Mouse (Mus musculus): Measurements from ENCODE around the gene Specc1. TPM values are rescaled to one million over a fixed set of nuclear protein-coding genes. Genes with fewer than 3 reads are reported as not detected.

Specc1 gene
- polyA plus RNA-seq, 1 experiment = 2.1 TPM

GRCm38 (mm10) chr11:62022718-62023493, 66.3 kb downstream of the Specc1 start:
- no peak for TF ChIP-seq POLR2A (IDR thresholded peaks at IDR 0.05; ENCODE audit: control insufficient read depth, extremely low read depth, insufficient read depth, low read length, poor library complexity)
- no peak for TF ChIP-seq CTCF (IDR thresholded peaks at IDR 0.05; ENCODE audit: borderline replicate concordance, control insufficient read depth, extremely low read depth, insufficient read depth, low read length, poor library complexity)
- Histone ChIP-seq H3K4me3 (ENCODE audit: control insufficient read depth, insufficient read depth, low read length) (no peak overlapping the region), H3K36me3 (ENCODE audit: control insufficient read depth, insufficient read depth, low read length) (no peaks in the 10 kb centered on the region), H3K27me3 (ENCODE audit: control insufficient read depth, insufficient read depth, low read length) (no peaks in the 10 kb centered on the region), H3K27ac (ENCODE audit: control insufficient read depth, insufficient read depth, low read length) (no peak overlapping the region), H3K4me1 (replicated peaks; ENCODE audit: control insufficient read depth, insufficient read depth, low read length) (no peaks in the 10 kb centered on the region)
- WGBS = 92% methylated on average over 8 of the region's 8 CpGs
- no peak for DNase-seq

- no peaks in the 10 kb centered on the region for H3K27me3 ChIP-seq (ENCODE audit: control insufficient read depth, insufficient read depth, low read length)
- H3K4me3 ChIP-seq (ENCODE audit: control insufficient read depth, insufficient read depth, low read length) = no peak overlapping the region
- DNase-seq = no peak
- 91% methylated on average over 12 of the region's 12 CpGs for WGBS
- no peaks in the 10 kb centered on the region for H3K4me1 ChIP-seq (replicated peaks; ENCODE audit: control insufficient read depth, insufficient read depth, low read length)
- TF ChIP-seq POLR2A (IDR thresholded peaks at IDR 0.05; ENCODE audit: control insufficient read depth, extremely low read depth, insufficient read depth, low read length, poor library complexity) = no peak
- TF ChIP-seq CTCF (IDR thresholded peaks at IDR 0.05; ENCODE audit: borderline replicate concordance, control insufficient read depth, extremely low read depth, insufficient read depth, low read length, poor library complexity) = no peak
- H3K36me3 ChIP-seq (ENCODE audit: control insufficient read depth, insufficient read depth, low read length) = no peaks in the 10 kb centered on the region
- no peak overlapping the region for H3K27ac ChIP-seq (ENCODE audit: control insufficient read depth, insufficient read depth, low read length)
These were observed 67.1 kb downstream of the Specc1 start for GRCm38 (mm10) chr11:62023494-62024233.

GRCm38 (mm10) chr11:62024234-62024601, 67.7 kb downstream of the Specc1 start:
- Histone ChIP-seq H3K36me3 (ENCODE audit: control insufficient read depth, insufficient read depth, low read length) (no peaks in the 10 kb centered on the region), H3K4me1 (replicated peaks; ENCODE audit: control insufficient read depth, insufficient read depth, low read length) (no peaks in the 10 kb centered on the region), H3K4me3 (ENCODE audit: control insufficient read depth, insufficient read depth, low read length) (no peak overlapping the region), H3K27ac (ENCODE audit: control insufficient read depth, insufficient read depth, low read length) (no peak overlapping the region), H3K27me3 (ENCODE audit: control insufficient read depth, insufficient read depth, low read length) (no peaks in the 10 kb centered on the region)
- no peak for TF ChIP-seq POLR2A (IDR thresholded peaks at IDR 0.05; ENCODE audit: control insufficient read depth, extremely low read depth, insufficient read depth, low read length, poor library complexity)
- TF ChIP-seq CTCF (IDR thresholded peaks at IDR 0.05; ENCODE audit: borderline replicate concordance, control insufficient read depth, extremely low read depth, insufficient read depth, low read length, poor library complexity) = no peak
- 95% methylated on average over 8 of the region's 8 CpGs for WGBS
- no peak for DNase-seq

GRCm38 (mm10) chr11:62024952-62025351, 68.4 kb downstream of the Specc1 start:
- Histone ChIP-seq H3K4me1 (replicated peaks; ENCODE audit: control insufficient read depth, insufficient read depth, low read length) (no peaks in the 10 kb centered on the region), H3K36me3 (ENCODE audit: control insufficient read depth, insufficient read depth, low read length) (no peaks in the 10 kb centered on the region), H3K27me3 (ENCODE audit: control insufficient read depth, insufficient read depth, low read length) (no peaks in the 10 kb centered on the region), H3K4me3 (ENCODE audit: control insufficient read depth, insufficient read depth, low read length) (no peak overlapping the region), H3K27ac (ENCODE audit: control insufficient read depth, insufficient read depth, low read length) (no peak overlapping the region)
- 88% methylated on average over 5 of the region's 5 CpGs for WGBS
- TF ChIP-seq POLR2A (IDR thresholded peaks at IDR 0.05; ENCODE audit: control insufficient read depth, extremely low read depth, insufficient read depth, low read length, poor library complexity) (no peak), CTCF (IDR thresholded peaks at IDR 0.05; ENCODE audit: borderline replicate concordance, control insufficient read depth, extremely low read depth, insufficient read depth, low read length, poor library complexity) (no peak)
- DNase-seq = no peak

GRCm38 (mm10) chr11:62025770-62026169, 69.2 kb downstream of the Specc1 start:
- WGBS = 96% methylated on average over 2 of the region's 2 CpGs
- Histone ChIP-seq H3K27me3 (ENCODE audit: control insufficient read depth, insufficient read depth, low read length) (no peaks in the 10 kb centered on the region), H3K4me1 (replicated peaks; ENCODE audit: control insufficient read depth, insufficient read depth, low read length) (no peaks in the 10 kb centered on the region), H3K4me3 (ENCODE audit: control insufficient read depth, insufficient read depth, low read length) (no peak overlapping the region), H3K36me3 (ENCODE audit: control insufficient read depth, insufficient read depth, low read length) (no peaks in the 10 kb centered on the region), H3K27ac (ENCODE audit: control insufficient read depth, insufficient read depth, low read length) (no peak overlapping the region)
- no peak for TF ChIP-seq POLR2A (IDR thresholded peaks at IDR 0.05; ENCODE audit: control insufficient read depth, extremely low read depth, insufficient read depth, low read length, poor library complexity)
- TF ChIP-seq CTCF (IDR thresholded peaks at IDR 0.05; ENCODE audit: borderline replicate concordance, control insufficient read depth, extremely low read depth, insufficient read depth, low read length, poor library complexity) = no peak
- DNase-seq = no peak

- Histone ChIP-seq H3K36me3 (ENCODE audit: control insufficient read depth, insufficient read depth, low read length) (no peaks in the 10 kb centered on the region), H3K4me3 (ENCODE audit: control insufficient read depth, insufficient read depth, low read length) (no peak overlapping the region), H3K27ac (ENCODE audit: control insufficient read depth, insufficient read depth, low read length) (no peak overlapping the region), H3K27me3 (ENCODE audit: control insufficient read depth, insufficient read depth, low read length) (no peaks in the 10 kb centered on the region), H3K4me1 (replicated peaks; ENCODE audit: control insufficient read depth, insufficient read depth, low read length) (no peaks in the 10 kb centered on the region)
- no peak for TF ChIP-seq POLR2A (IDR thresholded peaks at IDR 0.05; ENCODE audit: control insufficient read depth, extremely low read depth, insufficient read depth, low read length, poor library complexity)
- no peak for TF ChIP-seq CTCF (IDR thresholded peaks at IDR 0.05; ENCODE audit: borderline replicate concordance, control insufficient read depth, extremely low read depth, insufficient read depth, low read length, poor library complexity)
- no peak for DNase-seq
- 93% methylated on average over 4 of the region's 4 CpGs for WGBS
These were observed 69.8 kb downstream of the Specc1 start for GRCm38 (mm10) chr11:62026345-62026815.
